Mouse (Mus musculus) cerebellum, adult 8-10 months (tissue): ENCODE results near the gene Gucy1a1.

Source experiments
- DNase-seq: peaks from one replicate; pipeline ENCODE4 v3.0.0; 2022

The Gucy1a1 gene

DNA sequence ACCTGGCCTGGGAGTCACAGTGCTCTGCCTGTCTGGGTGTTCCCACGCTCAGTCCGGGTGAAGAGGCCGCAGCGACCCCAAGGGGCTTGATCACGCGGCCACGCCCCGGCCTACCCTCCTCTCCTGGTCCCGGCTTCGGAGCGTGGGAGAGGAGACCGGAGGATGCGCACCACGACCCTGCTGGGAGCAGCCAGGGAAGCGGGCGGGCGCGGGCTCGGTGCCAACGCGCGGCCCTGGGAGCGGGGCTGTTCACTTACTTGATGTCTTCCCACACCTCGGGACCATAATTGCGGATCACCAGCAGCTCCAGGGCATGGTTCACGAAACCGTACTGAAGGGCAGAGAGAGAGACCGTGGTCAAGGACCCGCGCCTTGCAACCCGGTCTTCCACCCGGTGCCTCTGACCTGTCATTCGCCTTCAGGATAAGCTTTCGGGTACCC, 71.8 kb downstream of the Gucy1a1 start:
- peak; percentile 65 for DNase-seq

DNA sequence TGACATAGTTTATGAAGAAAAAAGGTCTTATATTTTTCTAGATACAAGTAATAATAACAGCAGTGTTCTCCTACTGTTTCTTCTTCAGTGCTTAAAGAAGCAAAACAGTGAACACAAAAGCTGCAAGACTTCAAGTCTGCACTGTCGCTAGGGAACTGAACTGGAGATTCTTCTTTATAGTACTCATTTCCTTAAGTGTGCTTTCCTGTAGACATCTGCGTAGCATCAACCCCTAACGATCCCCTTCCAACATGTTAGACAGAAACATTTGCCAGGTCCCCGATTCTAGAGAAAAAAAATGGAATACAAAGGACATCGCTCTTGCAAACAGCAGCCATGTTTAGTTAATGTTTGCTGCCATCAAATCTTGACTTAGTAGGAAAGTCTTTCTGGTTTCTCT, 77.8 kb downstream of the Gucy1a1 start:
- no peak for DNase-seq

- DNase-seq: no peak
Measured at GRCm38 (mm10) chr3:82061402-82062180, 84.0 kb downstream of the Gucy1a1 start.

- no peak for DNase-seq
Measured at GRCm38 (mm10) chr3:82057201-82057600, 88.4 kb downstream of the Gucy1a1 start.

GRCm38 (mm10) chr3:82054283-82054974, 91.2 kb downstream of the Gucy1a1 start:
- DNase-seq: no peak

DNA sequence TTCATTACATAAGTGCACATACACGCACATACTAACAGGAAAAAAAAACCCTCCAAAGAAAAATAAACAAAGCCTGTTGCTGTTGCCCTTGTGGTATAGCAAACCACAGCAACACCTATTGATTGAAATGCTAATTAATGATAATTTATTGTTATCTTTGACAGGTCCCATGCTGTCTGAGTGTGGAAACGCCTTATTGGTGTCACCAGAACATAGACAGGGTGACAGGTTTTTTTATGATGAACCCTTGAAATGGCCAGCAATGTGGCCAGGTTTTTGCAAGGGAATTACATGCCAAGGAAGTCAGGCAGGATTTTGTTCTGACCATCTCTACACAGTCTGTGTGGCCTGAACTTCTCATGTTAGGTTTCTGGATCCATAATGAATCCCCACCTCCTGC, 93.6 kb downstream of the Gucy1a1 start:
- no peak for DNase-seq

- no peak for DNase-seq
Measured at GRCm38 (mm10) chr3:82051468-82051867, 94.1 kb downstream of the Gucy1a1 start.

DNA sequence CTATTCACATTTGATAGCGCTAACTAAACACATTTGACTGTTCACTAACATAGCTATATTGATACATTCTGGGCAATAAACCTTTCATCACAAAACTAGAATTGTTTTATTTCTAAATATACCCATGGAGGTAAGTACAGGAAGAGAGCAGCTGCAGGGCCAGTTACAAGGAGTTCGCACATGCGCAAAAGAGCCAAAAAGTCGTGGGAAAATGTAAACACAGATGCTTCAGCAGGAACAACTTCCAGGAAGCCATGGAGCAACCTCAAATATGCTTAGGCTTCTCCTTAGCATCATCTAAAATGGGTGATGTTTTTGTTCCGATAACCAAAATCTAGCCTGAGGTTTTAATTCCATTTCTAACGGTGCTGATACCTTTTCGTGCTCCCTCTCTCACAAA, 96.9 kb downstream of the Gucy1a1 start:
- no peak for DNase-seq

- no peak for DNase-seq
Measured at GRCm38 (mm10) chr3:82048078-82048477, 97.5 kb downstream of the Gucy1a1 start.

- DNase-seq: peak; percentile 36
Measured at GRCm38 (mm10) chr3:82047100-82047753, 98.4 kb downstream of the Gucy1a1 start.

DNA sequence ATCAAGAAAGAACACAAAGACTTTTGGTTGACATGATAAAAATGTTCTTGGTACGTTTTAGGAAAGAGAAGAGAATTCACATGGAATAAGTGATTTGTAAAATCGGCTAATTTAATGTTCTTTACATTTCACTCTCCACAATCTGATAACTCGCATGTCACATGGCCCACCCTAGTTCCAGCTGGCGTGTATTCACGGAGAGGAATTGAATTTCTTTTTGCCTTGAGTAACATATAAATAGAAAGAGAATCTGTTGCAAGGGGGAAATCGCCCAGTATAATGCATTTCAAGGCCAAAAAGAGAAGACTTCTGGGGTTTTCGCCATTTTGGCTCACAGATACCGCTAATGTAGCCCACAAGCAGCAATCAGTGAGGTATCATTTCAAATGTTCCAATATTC, 99.5 kb downstream of the Gucy1a1 start:
- no peak for DNase-seq

GRCm38 (mm10) chr3:82044902-82045301, 100.7 kb downstream of the Gucy1a1 start:
- no peak for DNase-seq

DNA sequence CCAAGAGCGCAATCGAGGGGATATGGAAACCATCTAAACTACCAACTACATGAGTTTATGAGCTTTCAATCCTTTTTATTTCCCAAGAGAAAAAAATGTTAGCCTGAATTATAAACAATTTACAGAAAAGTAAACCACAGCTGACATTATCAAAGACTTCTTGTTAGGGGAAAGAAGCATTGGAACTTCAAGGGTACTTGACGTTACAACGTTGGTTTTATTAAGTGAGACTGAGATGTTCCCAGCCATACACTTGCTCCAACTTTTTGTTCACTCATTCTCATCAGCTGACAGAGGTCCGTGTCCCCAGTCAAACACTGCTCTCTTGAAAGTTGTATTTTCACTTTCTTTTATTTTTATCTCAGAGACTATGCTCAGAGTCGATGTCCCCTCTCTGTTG, 101.9 kb downstream of the Gucy1a1 start:
- DNase-seq: no peak
